Mouse (Mus musculus) retina, postnatal 1 day (tissue): ENCODE data around the gene Zbed4.
A peak's percentile ranks its signal among the peaks of the same experiment; 100 is the strongest.
"Not testable (repeated sequence)": the region's sequence is repeated elsewhere in the genome, so short reads cannot be mapped to it uniquely, and the experiment has no call there.

Experiments
- DNase-seq: peaks from one replicate; pipeline ENCODE4 v3.0.0-alpha.2; 2012

Gene Zbed4

DNA sequence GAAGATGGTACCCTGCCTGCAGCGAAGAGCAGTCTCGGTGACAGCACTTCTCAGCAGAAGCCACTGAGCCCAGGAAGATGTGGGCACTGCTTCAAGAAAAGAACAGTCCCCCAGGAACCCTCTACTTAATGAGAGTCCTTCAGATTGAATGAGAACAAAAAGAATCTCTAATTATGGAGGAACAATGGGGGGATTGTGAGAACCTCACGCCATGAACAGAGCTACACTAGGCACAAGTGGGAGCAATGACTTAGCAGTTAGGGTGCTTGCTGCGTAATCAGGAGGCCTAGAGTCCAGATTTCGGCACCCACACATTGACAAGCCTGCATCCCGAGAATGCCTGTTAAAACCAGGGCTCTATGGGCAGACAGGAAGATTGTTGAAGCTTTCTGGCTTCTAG is 10.1 kb upstream of the Zbed4 start:
- peak; percentile 81 for DNase-seq

DNA sequence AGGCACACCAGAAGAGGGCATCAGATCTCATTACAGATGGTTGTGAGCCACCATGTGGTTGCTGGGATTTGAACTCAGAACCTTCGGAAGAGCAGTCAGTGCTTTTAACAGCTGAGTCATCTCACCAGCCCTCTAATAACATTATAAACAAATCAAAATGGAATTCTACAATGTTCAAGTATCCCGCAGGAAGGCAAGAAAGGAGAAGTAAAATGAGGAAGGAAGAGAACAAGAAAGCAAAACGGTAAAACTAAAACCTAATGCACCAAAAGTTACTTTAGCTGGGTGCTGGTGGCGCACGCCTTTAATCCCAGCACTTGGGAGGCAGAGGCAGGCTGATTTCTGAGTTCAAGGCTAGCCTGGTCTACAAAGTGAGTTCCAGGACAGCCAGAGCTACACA is 8.1 kb upstream of the Zbed4 start:
- not testable (repeated sequence) for DNase-seq

DNA sequence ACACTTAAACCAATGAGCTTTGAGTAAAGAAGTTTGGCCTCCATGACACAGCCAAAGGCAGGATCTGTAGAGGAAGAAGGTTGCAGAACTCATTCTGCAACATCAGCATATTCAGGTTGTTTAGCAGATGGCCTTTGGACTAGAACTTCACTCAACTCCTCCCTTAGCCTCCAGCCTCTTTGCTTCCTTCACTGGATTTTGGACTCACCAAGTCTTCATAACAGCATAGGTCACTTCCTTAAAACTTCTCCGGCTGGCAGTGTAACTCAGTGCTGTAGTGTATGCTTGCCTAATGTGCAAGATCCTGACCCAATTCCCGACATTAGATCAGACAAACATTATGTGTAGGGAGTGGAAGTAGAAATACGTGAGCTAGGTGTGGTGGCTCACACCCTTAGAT is 6.1 kb upstream of the Zbed4 start:
- no peak for DNase-seq

DNA sequence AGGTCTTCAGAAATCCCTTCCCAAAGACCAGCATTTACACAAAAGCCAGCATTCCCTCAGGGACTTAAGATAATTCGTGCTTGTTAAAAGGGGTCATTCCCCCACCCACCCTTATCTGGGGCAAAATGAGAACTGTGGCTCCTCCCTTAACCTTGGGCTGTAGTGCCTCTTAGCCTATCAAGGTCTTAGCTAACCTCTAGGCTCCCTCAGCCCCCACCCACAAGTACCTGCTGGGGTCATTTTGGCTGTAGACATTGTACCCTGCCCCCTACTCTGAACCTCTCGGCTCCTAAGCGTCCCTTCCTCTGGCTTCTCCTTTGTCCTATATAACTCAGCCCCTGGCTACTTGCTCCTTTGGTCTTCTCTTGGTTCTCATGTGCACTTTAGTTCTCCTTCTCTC is 5.5 kb upstream of the Zbed4 start:
- no peak for DNase-seq

DNA sequence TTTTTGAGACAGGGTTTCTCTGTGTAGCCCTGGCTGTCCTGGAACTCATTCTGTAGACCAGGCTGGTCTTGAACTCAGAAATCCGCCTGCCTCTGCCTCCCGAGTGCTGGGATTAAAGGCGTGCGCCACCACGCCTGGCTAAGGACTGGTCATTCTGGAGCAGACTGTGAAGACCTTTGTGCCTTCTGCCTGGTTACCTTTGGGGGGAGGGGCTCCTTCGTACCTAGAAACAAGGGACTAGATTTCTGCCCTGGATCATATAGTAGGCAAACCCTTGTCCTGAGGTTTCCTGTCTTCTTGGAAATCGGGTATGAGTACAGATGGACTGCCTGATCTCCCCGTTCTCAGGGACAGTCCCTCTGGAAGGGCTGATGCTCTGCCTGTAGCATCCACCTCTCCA is 1.8 kb upstream of the Zbed4 start:
- DNase-seq: not testable (repeated sequence)

DNA sequence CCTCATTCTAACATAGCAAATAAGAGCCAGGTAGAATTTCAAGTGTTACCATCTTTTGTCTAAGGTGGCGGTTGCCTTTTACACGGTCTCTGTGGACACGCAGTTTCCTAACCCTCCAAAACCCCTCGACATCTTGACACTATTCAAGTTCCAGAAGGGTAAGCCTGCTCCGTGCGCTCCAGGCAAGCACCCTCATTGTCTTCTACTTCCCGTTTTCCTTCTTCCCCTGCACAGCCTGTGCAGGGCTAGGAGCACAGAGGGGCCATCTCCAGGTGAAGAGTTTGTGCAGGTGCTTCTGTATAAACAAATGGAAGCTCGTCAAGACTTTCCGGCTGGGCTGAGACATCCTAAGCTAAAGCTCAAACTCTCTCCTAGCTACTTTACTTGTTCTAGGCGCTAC is 1.4 kb upstream of the Zbed4 start:
- no peak for DNase-seq

DNA sequence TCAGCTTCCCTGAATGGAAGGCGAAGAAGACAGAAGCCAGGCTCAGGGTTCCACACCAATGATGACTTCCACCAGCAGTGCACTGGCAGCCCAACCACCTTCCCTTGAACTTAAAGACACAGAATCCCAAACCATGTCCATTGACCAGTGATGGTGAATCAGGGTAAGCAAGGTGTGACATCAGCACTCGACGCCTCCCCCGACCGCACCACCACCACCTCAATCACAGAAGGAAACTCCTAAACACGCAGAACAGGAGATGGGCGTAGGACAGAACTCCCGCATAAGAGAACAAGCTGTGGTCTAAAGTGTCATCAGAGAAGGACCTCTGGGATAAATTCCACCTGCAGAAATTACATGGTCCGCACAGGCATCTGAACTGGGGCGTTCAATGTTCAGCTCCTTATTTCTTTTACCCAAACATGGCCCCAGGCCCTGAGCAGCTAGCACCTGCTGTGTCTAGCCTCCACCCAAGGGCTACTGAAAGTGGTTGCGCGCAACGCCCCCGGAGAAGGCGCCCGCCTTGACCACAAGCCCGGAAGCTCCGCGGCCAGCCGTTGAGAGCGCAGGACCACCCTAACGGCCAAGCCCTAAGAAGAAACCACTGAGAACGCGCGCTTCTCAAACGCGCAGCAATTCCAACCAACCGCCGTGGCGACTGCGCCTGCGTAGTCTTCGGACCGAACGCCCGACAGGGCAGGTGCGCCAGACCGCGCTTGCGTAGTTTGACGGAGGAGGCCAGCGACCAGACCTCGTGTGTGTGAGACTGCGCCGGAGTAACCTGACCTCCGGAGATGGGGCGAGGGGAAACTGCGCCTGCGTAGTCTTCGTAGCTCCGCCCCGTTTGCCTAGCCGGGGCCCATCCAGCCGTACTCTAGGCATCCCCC is 540 bp upstream of the Zbed4 start:
- DNase-seq: peak; percentile 99

DNA sequence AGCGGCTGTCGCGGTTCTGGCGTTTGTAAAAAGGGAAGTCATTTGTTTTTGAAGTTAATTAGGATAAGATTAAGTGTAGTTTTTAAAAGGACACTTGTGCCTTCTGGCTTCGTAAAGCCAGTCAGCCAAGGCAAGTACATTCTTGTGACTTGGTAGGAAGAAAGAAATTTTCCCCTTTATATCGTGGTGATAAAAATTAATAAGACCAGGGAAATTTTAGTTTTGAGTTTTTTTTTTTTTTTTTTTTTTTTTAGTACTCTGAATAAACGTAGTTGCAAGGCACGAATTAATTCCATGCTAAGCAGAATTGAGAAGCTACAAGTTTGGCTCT is 908 bp downstream of the Zbed4 start:
- DNase-seq: no peak

DNA sequence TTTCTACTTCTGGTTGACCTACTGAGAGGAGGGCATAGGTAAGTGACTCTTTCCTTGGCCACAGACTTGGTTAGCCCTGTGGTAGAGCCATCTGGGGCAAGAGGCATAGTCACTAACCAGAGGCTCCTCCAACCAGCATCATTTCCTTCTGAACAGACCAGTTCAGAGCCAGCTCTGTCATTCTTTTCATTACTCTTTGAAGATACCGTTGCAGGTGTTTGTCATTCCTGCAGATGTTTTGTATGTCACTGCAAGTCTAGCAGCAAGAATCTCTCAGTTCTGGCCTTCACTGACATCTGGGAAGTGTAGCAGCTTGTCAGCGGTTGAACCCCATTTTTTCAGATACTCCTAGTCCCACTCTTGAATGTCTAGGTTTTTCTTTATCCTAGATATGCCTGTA is 3.4 kb downstream of the Zbed4 start:
- no peak for DNase-seq

DNA sequence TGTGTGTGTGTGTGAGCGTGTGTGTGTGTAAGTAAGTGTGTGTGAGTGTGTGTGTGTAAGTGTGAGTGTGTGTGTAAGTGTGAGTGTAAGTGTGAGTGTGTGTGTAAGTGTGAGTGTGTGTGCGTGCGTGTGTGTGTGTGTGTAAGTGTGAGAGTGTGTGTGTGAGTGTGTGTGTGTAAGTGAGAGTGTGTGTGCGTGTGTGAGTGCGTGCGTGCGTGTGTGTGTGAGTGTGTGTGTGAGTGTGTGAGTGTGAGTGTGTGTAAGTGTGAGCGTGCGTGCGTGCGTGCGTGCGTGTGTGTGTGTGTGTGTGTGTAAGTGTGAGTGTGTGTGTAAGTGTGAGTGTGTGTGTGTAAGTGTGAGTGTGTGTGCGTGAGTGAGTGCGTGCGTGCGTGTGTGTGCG is 4.3 kb downstream of the Zbed4 start:
- no peak for DNase-seq

DNA sequence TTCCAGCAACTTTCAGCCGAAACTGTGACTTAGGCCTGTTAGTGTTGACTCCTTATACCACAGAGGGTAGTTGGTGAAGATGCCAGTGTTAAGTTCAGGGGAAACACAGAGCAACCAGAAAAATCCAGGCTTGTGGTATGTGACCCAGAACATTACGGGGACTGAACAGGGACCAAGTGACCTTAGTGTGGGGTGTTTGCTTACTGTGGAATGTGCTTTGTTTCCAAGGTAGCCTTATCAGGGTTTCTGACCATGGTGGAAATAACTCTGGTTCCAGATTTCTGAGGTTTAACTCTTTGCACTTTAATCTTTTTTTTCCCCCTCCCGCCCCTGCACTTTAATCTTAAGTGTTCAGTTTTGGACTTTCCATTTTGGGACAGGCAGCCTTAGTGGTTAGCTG is 6.6 kb downstream of the Zbed4 start:
- DNase-seq: no peak

DNA sequence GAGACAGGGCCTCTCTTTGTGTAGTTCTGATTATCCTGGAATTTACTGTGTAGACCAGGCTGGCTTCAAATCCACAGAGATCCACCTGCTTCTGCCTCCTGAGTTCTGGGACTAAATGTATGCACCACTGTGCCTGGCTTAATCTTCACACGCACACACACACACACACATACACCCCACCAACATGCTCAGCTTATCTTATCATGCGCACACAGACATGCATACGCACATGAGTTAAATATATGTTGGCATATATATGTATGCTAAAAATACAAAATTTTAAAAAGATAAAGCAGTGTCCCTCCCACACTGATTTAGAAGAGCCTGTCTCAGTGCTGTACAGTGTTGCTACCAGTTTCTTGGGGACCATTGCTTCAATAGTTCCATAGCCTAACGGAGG is 10.1 kb downstream of the Zbed4 start:
- DNase-seq: no peak

DNA sequence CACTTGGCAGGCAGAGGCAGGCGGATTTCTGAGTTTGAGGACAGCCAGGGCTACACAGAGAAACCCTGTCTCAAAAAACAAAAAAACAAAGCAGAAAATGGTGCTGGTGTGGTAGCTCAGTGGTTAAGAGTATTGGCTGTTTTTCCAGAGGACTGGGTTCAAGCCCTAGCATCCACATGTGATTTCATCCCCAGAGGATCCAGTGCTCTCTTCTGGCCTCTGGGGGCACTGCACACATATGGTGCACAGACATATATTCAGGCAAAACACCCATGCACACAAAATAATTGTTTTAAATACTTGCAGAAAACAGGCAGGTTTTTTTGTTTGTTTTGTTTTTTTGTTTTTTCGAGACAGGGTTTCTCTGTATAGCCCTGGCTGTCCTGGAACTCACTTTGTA is 14.7 kb downstream of the Zbed4 start:
- DNase-seq: not testable (repeated sequence)

DNA sequence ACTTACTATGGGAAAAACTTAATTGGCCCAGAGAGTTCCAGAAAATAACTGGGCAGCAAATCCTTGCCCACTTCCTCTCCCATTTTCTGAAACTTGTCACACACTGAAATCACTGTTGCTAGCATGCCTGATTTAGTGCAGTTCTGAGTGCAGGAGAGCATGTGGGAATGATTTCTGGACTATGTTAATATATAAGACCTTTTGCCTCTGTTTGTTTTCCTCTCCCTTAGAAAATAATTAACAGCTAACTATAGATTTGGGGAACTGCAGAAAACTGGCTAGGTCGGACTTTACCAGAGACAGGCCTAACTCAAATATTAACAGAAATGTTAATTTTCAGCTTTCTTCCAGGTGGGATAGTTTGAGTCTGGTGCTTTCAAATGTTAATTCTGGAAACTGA is 17.1 kb downstream of the Zbed4 start:
- no peak for DNase-seq

DNA sequence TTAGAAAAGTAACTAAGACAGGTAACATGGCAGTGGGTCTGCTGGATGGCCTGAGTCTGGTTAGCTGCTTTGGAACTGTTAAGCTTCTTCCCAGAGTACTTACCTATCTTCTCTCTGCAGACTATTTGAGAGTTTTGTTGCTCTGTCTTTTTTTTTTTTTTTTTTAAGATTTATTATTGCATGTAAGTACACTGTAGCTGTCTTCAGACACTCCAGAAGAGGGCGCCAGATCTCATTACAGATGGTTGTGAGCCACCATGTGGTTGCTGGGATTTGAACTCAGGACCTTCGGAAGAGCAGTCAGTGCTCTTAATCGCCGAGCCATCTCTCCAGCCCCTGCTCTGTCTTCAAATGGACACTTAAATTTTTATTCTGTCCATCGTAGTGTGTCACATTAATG is 23.2 kb downstream of the Zbed4 start:
- not testable (repeated sequence) for DNase-seq

DNA sequence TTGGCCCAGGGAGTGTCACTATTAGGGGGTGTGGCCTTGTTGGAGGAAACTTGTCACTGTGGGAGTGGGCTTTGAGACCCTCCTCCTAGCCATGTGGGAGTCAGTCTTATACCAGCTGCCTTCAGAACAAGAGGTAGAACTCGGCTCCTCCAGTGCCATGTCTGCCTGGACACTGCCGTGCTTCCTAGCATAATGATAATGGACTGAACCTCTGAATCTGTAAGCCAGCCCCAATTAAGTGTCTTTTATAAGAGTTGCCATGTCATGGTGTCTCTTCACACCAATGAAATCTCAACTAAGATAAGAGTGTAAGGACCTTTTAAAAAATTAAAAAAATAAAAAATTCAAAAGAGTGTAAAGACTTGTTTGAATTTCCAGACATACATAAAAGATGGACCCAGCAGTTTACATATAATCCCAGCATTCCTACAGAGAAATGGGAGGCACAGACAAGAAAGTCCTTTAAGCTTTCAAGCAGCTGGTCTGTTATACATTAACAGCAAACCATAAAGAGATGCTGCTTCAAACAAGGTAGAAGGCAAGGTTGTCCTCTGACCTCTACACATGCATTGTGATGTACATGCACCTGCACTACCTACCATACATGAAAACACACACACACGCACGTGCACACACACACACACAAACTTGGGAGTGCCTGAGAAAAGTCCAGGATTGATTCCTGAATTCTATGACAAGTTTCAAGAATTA is 40.8 kb downstream of the Zbed4 start:
- no peak for DNase-seq

DNA sequence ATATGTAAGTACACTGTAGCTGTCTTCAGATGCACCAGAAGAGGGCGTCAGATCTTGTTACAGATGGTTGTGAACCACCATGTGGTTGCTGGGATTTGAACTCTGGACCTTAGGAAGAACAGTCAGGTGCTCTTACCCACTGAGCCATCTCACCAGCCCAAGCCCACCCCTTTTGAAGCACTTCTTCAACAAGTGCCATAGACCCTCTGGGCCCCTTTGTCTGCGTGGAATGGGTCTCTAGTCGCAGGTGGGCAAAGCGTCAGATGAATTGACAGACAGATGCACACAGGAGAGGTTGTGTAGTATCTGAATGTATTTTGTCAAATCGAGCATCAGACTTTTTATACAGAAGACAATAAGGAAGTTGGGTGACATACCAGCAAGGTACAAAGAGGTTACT is 43.3 kb downstream of the Zbed4 start:
- not testable (repeated sequence) for DNase-seq

DNA sequence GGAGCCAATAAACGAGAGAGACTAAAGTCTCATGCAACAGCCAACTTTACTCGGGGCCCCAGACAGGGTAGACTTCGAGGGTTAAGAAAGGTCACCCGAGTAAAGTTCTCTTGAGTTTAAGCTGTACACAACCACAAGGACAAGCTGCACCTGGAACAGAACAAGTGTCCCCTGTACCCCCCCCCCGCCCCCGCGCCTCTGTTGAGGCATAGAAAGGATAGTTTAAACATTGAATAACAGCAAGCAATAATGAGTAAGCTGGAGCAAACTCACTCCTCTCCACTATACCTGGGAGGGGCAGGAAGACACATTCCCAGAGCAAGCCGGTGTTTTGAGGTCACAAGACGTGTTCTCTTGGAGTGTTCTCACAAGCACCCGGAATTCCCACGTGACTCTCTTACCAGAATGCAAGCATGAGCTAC is 48.5 kb downstream of the Zbed4 start:
- DNase-seq: no peak

DNA sequence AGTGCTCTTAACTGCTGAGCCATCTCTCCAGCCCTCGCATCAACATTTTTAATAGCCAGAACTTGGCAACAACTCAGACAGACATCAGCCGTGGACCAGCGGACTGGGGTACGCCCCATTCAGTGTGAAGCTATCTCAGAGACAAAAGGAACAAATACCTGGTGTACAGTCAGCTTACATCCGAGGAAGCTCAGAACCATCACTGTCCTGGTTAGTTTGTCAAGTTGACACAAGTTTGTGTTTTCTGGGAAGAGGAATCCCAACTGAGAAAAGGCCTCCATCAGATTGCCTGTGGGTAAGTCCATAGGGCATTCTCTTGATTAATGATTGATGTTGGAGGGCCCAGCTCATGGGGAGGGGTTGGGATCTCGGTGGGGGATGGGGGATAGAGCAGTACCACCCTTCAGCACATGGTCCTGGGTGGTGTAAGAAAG is 49.5 kb downstream of the Zbed4 start:
- no peak for DNase-seq

DNA sequence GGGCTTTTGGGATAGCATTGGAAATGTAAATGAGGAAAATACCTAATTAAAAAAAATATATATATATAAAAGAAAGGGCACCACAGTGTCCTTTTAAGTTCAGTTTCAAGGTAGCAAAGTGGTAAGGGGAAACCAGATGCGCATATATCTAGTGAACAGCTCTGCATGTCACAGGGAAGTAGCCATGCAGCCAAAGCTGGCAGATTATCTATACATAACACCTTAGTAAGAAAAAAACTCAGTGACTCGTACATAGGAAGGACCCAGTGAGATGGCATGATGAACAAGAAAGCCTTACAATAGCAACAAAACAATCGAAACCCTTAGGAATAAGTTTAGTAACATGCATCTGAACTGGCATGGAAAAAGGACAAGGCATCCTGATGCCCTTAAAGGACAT is 50.4 kb downstream of the Zbed4 start:
- no peak for DNase-seq

DNA sequence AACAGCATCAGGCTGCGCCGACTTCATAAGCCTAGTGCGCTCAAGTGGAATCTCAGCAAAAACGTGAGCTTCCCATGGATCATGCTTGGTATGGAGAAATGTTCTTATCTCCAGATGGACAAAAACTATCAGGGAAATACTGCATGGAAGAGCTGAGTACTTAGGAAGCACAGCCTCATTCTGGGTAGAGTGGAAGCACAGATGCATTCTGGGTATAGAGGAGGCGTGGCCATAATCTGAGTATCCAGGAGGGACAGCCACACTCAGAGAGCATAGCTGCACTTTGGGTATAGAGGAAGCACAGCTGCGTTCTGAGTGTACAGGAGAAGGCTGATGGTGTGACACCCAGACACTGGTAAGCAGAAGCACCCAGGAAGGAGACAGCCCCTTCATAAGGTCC is 50.9 kb downstream of the Zbed4 start:
- DNase-seq: peak; percentile 37

DNA sequence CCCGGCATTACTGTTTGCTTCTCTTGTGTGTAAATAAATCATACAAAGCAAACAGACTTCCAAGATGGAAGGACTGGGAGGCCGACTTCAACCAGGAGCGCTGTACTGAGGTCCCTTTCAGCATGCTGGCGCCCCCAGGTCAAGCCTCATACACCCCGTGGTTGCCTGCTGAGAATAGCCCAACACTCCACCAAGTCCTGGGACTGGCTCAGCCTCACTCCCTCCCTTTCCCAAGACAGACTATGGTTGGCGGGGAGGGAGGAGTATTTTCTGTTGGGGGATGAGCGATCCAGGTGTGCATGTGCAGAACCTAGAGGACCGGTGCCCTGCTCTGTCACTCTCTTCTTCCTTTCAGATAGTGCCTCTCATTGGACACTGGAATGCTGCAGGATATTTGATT is 56.7 kb downstream of the Zbed4 start:
- DNase-seq: no peak

DNA sequence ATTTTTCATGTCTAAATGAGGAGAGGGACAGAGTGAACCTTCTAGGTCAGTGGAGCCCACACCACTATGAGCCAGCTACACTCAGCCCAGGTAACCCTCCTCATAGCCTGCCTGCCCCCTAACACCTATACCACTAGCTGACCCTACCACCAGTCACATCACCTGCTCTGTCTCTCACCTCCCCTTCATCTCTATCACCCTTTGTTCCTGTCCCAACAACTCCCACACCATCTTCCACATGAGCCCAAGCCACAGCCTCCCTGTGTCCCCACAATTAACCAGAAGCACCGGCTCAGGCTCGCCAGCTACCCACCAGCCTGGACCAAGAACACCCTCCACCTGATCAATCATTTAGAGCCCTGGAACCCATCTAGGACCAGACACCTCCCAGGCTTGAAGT is 58.9 kb downstream of the Zbed4 start:
- no peak for DNase-seq

DNA sequence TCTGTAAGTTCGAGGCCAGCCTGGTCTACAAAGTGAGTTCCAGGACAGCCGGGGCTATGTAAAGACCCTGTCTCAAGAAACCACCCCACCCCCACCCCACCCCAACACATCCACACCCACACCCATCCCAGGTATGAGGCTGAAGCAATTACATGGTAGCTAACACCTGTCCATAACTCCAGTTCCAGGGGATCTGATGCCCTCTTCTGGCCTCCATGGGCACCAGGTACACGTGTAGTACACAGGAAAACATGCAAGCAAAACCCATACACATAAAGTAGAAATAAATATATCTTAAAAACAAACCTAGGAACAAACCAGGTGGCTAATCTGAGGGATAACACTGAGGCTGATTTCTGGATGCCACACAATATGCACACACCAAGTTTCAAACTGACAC is 61.8 kb downstream of the Zbed4 start:
- DNase-seq: no peak

DNA sequence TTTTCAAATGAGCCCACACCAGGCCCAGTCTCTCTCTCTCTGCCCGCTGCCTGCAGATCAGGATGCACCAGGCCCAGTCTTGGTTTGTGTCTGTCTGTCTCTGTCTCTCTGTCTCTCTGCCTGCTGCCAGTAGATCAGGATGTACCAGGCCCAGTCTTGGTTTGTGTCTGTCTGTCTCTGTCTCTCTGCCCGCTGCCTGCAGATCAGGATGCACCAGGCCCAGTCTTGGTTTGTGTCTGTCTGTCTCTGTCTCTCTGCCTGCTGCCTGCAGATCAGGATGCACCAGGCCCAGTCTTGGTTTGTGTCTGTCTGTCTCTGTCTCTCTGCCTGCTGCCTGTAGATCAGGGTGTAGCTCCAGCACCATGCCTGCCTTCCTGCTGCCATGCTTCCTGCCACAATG is 62.4 kb downstream of the Zbed4 start:
- not testable (repeated sequence) for DNase-seq
